Mouse (Mus musculus) liver, embryonic 13.5 days (tissue): ENCODE results near the gene Lfng. TPM values are rescaled to one million over a fixed set of nuclear protein-coding genes. Genes with fewer than 3 reads are reported as not detected.
A peak's percentile ranks its signal among the peaks of the same experiment; 100 is the strongest.

Source experiments
- ATAC-seq: fragments of 200-750 bp; cut with Nextera tagmentation; 2 replicates; pipeline ENCODE4 v1.8.0; 2017; ENCODE audit warnings: low read depth, mild to moderate bottlenecking, moderate number of reproducible peaks, moderate library complexity
- DNase-seq: peaks from one replicate; pipeline ENCODE4 v3.0.0; 2022
- H3K27ac ChIP-seq: fragments of 300-500 bp; sonication (generic); 2 replicates; pipeline ENCODE4 v1.5.1; 2015; ENCODE audit warnings: moderate library complexity, mild to moderate bottlenecking, inconsistent platforms
- H3K27me3 ChIP-seq: fragments of 300-500 bp; sonication (generic); 2 replicates; pipeline ENCODE4 v1.6.1; 2015; ENCODE audit warnings: mild to moderate bottlenecking, inconsistent platforms
- H3K36me3 ChIP-seq: fragments of 300-500 bp; sonication (generic); 2 replicates; pipeline ENCODE4 v1.6.1; 2015; ENCODE audit warnings: mild to moderate bottlenecking, inconsistent platforms
- H3K4me1 ChIP-seq: fragments of 300-500 bp; sonication (generic); replicated peaks from 2 replicates; pipeline ENCODE4 v1.6.1; 2015; ENCODE audit warnings: inconsistent platforms
- H3K4me2 ChIP-seq: fragments of 300-500 bp; sonication (generic); 2 replicates; pipeline ENCODE4 v1.6.1; 2015; ENCODE audit warnings: inconsistent platforms, mild to moderate bottlenecking, moderate library complexity
- H3K4me3 ChIP-seq: fragments of 300-500 bp; sonication (generic); replicated peaks from 2 replicates; pipeline ENCODE4 v1.5.1; 2015; ENCODE audit warnings: mild to moderate bottlenecking, inconsistent platforms
- H3K9ac ChIP-seq: fragments of 300-500 bp; sonication (generic); 2 replicates; pipeline ENCODE4 v1.6.1; 2015; ENCODE audit warnings: mild to moderate bottlenecking, inconsistent platforms
- H3K9me3 ChIP-seq: fragments of 300-500 bp; sonication (generic); replicated peaks from 2 replicates; pipeline ENCODE4 v1.6.1; 2016; ENCODE audit warnings: inconsistent platforms
- WGBS: fragments of 180-500 bp; shearing (Covaris S2); methylation state at CpG from one replicate; pipeline ENCODE4 v1.1.7; 2015; ENCODE audit not compliant: insufficient replicate concordance; 5-methylcytosine and 5-hydroxymethylcytosine counted together
- polyA plus RNA-seq: library from polyadenylated mRNA; unstranded; fragments of >200 nt; fragmentation: Nextera tagmentation; extraction: Ambion mirVana; gene quantifications from 2 replicates; pipeline ENCODE4 v1.2.1, GENCODE M21; 2015

Gene Lfng
- 7.6 and 8.0 TPM in 2 replicates for polyA plus RNA-seq

DNA sequence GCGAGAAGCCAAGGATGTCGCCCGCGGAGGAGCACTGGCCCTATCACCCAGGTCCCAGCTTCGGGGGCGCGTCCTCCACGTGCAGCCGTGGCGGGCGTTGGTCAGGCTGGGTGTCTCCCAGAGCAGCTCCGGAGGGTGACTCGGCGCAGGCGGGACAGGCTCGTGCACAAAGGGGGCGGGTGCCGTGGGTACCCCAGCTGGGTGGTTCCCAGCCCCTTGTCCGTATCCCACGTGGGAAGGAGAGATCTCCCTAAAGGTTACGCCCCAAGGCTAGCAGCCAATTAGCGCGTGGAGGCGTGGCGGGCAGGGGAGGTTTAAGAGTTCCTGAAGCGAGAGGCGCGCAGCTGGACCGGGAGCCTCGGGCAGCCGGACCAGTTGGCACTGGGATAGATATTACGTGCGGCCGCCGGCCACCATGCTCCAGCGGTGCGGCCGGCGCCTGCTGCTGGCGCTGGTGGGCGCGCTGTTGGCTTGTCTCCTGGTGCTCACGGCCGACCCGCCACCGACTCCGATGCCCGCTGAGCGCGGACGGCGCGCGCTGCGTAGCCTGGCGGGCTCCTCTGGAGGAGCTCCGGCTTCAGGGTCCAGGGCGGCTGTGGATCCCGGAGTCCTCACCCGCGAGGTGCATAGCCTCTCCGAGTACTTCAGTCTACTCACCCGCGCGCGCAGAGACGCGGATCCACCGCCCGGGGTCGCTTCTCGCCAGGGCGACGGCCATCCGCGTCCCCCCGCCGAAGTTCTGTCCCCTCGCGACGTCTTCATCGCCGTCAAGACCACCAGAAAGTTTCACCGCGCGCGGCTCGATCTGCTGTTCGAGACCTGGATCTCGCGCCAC, at the start of gene Lfng:
Gene Lfng (plus strand): TSS at position 320 of the 835 bp plus-strand sequence.
- Histone ChIP-seq H3K4me3 (peak within 1 kb of the TSS; percentile 75), H3K9ac (peak within 1 kb of the TSS; percentile 86), H3K36me3 (peaks cover 12% of the 10 kb centered on the region), H3K27me3 (peaks cover 90% of the 10 kb centered on the region), H3K4me2 (peak within 1 kb of the TSS; percentile 87), H3K27ac (peak within 1 kb of the TSS; percentile 81), H3K9me3 (no peaks in the 10 kb centered on the region), H3K4me1 (peaks cover 78% of the 10 kb centered on the region)
- DNase-seq (peak; percentile 91), ATAC-seq (peak; percentile 91)
- WGBS, result under 1% methylated on average over 90 of the region's 91 CpGs

DNA sequence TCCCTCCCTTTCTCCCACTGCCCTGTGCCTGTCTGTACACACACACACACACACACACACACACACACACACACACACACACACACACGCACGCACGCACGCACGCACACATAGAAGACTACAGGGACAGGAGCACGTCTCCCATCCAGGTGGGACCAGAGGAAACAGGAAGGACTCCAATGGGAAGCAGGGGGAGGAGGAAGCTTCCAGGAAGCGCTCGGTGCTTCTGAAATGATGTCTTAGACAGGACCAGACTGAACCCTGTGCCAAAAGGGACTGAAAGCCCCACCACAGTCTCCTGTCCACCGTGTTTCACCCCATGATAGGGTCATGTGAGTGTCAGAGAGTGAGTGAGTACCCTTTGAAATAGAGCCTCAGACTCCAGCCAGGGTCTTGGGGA, 44.5 kb upstream of the Lfng start:
- Histone ChIP-seq H3K36me3 (no peaks in the 10 kb centered on the region), H3K4me1 (peaks cover 46% of the 10 kb centered on the region), H3K9ac (no peak overlapping the region), H3K9me3 (no peaks in the 10 kb centered on the region), H3K4me2 (no peak overlapping the region), H3K27ac (no peak overlapping the region), H3K27me3 (no peaks in the 10 kb centered on the region), H3K4me3 (no peak overlapping the region)
- ATAC-seq, result no peak
- whole genome bisulfite sequencing, result 63% methylated on average over 9 of the region's 9 CpGs
- no peak for DNase-seq

DNA sequence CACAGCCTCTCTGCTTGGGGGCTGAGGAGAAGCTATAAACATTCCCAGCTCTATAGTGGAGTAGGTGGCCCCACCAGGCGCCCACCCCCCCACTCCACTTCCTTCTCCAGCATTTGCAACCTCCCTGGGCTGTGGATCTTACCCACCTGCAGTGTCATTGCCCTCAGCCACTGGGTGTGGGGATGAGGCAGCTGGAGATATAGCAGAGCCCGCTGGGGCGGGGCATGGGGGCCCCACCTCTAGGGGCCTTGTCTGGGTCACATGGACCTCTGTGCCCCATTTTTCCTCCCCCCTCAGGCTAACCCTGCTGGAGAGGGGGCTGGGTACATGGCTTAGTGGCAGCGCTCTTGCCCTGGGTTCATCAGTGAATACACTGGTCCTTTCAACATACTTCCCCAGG, 42.2 kb upstream of the Lfng start, which contains the start of gene Grifin:
Gene Grifin (minus strand): TSS at position 176 of the 400 bp plus-strand sequence.
- peak; percentile 67 for DNase-seq
- WGBS, result 41% methylated on average over 4 of the region's 4 CpGs
- Histone ChIP-seq H3K27me3 (no peaks in the 10 kb centered on the region), H3K9ac (peak within 1 kb of the TSS; percentile 53), H3K27ac (peak within 1 kb of the TSS; percentile 73), H3K4me2 (peak within 1 kb of the TSS; percentile 57), H3K9me3 (no peaks in the 10 kb centered on the region), H3K36me3 (no peaks in the 10 kb centered on the region), H3K4me1 (peaks cover 58% of the 10 kb centered on the region), H3K4me3 (peak within 1 kb of the TSS; percentile 11; the same call in 1 of the 2 replicates)
- peak; percentile 92 for ATAC-seq

DNA sequence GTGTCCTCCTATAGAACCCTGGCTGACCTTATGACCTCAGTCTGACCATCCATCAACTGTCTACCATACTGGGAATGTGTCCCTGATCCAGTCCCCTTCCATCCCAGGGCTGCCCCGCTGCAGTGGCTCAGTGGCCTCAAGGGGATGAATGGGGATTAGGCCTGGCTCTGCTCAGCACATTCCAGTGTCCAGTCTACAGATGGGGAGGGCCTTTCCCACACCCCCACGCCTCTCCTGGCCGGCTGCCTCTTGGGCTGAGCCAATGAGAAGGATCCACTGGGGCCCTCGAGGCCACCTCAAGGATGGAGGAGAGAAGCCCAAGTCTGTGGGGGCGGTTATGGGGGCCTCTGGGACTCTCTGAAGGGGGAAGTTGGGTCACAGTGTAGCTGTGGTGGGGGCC, 41.7 kb upstream of the Lfng start:
- Histone ChIP-seq H3K36me3 (no peaks in the 10 kb centered on the region), H3K27ac (peak overlapping the region; percentile 73), H3K4me1 (peaks cover 58% of the 10 kb centered on the region), H3K9me3 (no peaks in the 10 kb centered on the region), H3K9ac (peak overlapping the region; percentile 53; the same call in 1 of the 2 replicates), H3K27me3 (no peaks in the 10 kb centered on the region), H3K4me2 (peak overlapping the region; percentile 57; the same call in 1 of the 2 replicates), H3K4me3 (no peak overlapping the region)
- ATAC-seq (peak; percentile 1; the same call in 1 of the 2 replicates), DNase-seq (no peak)
- WGBS, result 59% methylated on average over 5 of the region's 5 CpGs

DNA sequence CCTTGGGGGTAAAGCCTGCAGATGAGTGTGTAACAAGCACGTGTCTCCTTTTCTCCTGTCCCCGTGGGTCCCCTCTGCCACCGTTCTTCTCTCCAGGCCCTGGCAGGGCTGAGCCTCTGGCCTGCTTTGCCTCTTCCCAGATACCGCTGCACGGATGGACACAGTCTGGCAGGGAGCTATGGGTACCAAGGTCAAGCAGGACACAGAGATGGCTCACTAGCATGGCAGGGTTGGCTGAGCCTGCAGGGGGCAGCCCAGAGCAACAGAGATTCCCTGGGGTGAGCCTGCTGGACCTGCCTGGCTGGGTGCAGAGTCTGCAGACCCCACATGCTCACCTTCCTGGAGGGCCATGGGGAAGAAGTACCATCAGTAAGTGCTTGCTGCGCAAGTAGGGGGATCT, 41.3 kb upstream of the Lfng start:
- Histone ChIP-seq H3K4me2 (no peak overlapping the region), H3K36me3 (no peaks in the 10 kb centered on the region), H3K27me3 (no peaks in the 10 kb centered on the region), H3K9ac (peak overlapping the region; percentile 53; the same call in 1 of the 2 replicates), H3K4me1 (peaks cover 58% of the 10 kb centered on the region), H3K4me3 (no peak overlapping the region), H3K27ac (0 out of 2 replicates have a peak overlapping the region, but pooled peaks have one; percentile 73), H3K9me3 (no peaks in the 10 kb centered on the region)
- 60% methylated on average over 6 of the region's 6 CpGs for WGBS
- ATAC-seq (no peak), DNase-seq (peak; percentile 40)

GRCm38 (mm10) chr5:140566271-140566670, 40.8 kb upstream of the Lfng start:
- no peaks in the 10 kb centered on the region for H3K36me3 ChIP-seq
- no peak overlapping the region for H3K9ac ChIP-seq
- peaks cover 58% of the 10 kb centered on the region for H3K4me1 ChIP-seq
- ATAC-seq (no peak), DNase-seq (no peak)
- H3K9me3 ChIP-seq, result no peaks in the 10 kb centered on the region
- no peak overlapping the region for H3K27ac ChIP-seq
- H3K27me3 ChIP-seq, result no peaks in the 10 kb centered on the region
- H3K4me2 ChIP-seq, result no peak overlapping the region
- H3K4me3 ChIP-seq, result no peak overlapping the region
- 71% methylated on average over 4 of the region's 4 CpGs for WGBS

DNA sequence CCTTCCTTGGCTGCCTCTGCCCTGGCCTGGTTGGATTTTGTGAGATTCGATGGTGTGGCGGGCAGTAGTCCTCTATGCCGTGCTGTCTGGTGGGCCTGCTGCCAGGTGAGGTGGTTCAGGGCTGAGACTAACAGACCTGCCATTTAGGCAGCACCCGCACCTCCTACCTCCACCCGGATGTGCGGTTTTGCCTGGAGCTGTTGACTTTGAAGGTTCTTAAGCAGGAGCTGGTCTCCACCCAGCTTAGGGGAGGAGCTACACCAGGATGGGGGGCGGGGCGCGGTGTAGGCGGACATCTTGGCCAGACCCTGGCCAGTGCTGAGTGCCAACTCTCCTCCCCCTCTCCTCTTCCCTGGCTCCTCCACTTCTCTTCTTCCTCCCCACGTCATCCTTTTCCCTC, 39.8 kb upstream of the Lfng start:
- H3K4me3 ChIP-seq, result no peak overlapping the region
- no peaks in the 10 kb centered on the region for H3K9me3 ChIP-seq
- no peaks in the 10 kb centered on the region for H3K36me3 ChIP-seq
- H3K27me3 ChIP-seq, result no peaks in the 10 kb centered on the region
- ATAC-seq (peak; percentile 53), DNase-seq (peak; percentile 74)
- 34% methylated on average over 11 of the region's 11 CpGs for WGBS
- H3K4me2 ChIP-seq, result peak overlapping the region; percentile 32
- H3K27ac ChIP-seq, result peak overlapping the region; percentile 53
- H3K4me1 ChIP-seq, result peaks cover 58% of the 10 kb centered on the region
- H3K9ac ChIP-seq, result peak overlapping the region; percentile 26; the same call in 1 of the 2 replicates

DNA sequence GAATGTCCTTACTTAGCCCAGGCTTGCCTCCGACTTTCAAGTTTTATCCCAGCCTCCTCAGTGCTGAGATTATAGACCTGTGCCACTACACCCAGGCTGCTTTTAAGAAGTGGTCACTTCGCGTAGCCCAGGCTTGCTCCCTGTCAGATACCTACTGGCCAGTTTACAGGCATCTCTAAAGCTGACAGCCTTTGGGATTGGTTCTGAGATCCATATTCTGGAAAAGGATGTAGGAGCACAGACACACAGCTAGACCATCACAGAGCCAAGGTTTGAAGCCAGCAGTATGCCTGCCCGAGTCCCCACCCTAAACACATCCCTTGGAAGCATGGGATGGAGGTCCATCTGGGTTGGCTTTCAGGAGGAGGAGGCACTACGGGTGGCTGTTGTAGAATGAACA, 39.4 kb upstream of the Lfng start:
- Histone ChIP-seq H3K4me3 (no peak overlapping the region), H3K9ac (no peak overlapping the region), H3K27me3 (no peaks in the 10 kb centered on the region), H3K9me3 (no peaks in the 10 kb centered on the region), H3K27ac (peak overlapping the region; percentile 48), H3K4me2 (0 out of 2 replicates have a peak overlapping the region, but pooled peaks have one; percentile 32), H3K36me3 (no peaks in the 10 kb centered on the region), H3K4me1 (peaks cover 58% of the 10 kb centered on the region)
- 76% methylated on average over 5 of the region's 5 CpGs for WGBS
- DNase-seq, result no peak
- ATAC-seq, result no peak

GRCm38 (mm10) chr5:140568321-140568970, 38.7 kb upstream of the Lfng start:
- Histone ChIP-seq H3K4me1 (peaks cover 53% of the 10 kb centered on the region), H3K4me3 (no peak overlapping the region), H3K27me3 (no peaks in the 10 kb centered on the region), H3K4me2 (peak overlapping the region; percentile 26; the same call in 1 of the 2 replicates), H3K9me3 (no peaks in the 10 kb centered on the region), H3K36me3 (no peaks in the 10 kb centered on the region), H3K27ac (peak overlapping the region; percentile 48; the same call in 1 of the 2 replicates), H3K9ac (peak overlapping the region; percentile 26; the same call in 1 of the 2 replicates)
- ATAC-seq (no peak), DNase-seq (peak; percentile 56)
- WGBS, result 27% methylated on average over 10 of the region's 10 CpGs

- H3K27ac ChIP-seq, result no peak overlapping the region
- 0 out of 2 replicates have a peak overlapping the region, but pooled peaks have one; percentile 26 for H3K4me2 ChIP-seq
- ATAC-seq (no peak), DNase-seq (no peak)
- no peak overlapping the region for H3K4me3 ChIP-seq
- 75% methylated on average over 16 of the region's 16 CpGs for WGBS
- no peaks in the 10 kb centered on the region for H3K9me3 ChIP-seq
- H3K4me1 ChIP-seq, result peaks cover 46% of the 10 kb centered on the region
- no peak overlapping the region for H3K9ac ChIP-seq
- H3K27me3 ChIP-seq, result no peaks in the 10 kb centered on the region
- H3K36me3 ChIP-seq, result no peaks in the 10 kb centered on the region
These were observed 38.0 kb upstream of the Lfng start for GRCm38 (mm10) chr5:140569032-140569595.
